Mouse (Mus musculus) kidney, postnatal 10 days (tissue): ENCODE measurements around the gene Fam129b.
A peak's percentile ranks its signal among the peaks of the same experiment; 100 is the strongest.

ENCODE experiments used
- DNase-seq: peaks from one replicate; pipeline ENCODE4 v3.0.0; 2021; ENCODE audit warnings: mixed read lengths

Fam129b gene

DNA sequence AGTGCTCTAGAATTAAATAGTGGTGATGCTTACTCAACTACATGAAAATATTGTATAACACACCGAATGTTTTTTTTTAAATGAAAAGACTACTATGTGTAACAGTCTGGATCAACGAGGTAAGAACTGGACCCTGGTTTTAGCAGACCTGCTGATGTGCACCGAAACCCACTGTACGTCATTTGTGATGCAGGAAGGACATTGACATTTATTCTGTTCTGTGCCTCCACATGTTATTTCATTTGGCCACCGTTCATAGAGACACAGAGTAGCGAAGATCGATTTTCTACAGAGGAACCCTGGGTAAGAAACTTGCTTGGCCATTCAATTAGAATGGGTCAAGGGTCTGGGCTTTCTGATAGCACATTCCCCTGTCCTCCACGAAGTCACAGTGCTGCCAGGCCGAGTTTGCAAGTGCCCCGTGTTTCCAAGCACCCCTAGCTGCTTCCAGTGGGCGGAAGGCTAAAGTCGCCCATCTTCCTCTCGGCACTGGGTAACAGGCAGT, 90.3 kb downstream of the Fam129b start:
- no peak for DNase-seq

DNA sequence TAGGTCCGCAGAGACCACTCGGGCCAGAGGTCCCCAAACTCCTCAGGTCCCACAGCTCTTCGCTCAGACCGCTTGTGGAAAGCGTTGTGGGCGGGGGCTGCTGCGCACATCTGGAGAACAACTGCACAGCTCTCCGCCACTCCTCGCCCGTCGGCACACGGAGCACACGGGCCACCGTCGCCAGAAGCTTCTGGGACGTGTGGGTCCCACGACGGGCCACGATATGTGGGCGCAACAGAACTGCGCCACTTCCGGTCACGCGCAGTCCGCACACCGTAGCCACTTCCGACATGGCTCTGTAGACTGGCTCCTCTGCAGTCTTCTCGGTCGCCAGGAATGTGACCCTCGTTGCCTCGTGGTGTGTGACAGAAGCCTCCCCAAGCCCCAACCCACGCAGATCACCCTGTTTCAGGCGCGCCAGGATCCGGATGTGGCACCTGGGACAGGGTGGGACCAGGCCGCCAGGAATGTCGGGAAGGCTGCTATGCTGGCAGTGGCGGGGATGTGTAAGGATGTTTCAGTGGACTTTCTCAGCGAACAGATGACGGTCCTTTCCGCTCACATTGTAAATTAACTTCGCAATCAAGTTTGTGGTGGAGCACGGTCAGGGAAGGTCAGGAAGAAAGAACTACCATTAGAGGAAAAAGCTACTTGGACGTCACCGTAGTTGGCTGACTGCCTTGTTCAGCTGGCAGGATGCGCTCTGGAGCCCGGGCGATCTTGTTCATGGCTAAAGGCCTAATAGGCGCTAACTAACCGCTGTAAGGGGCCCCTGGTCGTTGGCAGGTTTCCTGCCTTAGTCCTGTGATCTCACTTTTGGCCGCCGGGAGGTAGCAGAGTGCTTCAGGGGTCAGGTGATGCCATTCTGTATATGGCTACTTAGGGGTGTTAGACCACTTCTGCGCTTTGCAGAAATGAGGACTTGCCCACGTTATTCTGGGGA, 91.0 kb downstream of the Fam129b start:
- peak; percentile 92 for DNase-seq

DNA sequence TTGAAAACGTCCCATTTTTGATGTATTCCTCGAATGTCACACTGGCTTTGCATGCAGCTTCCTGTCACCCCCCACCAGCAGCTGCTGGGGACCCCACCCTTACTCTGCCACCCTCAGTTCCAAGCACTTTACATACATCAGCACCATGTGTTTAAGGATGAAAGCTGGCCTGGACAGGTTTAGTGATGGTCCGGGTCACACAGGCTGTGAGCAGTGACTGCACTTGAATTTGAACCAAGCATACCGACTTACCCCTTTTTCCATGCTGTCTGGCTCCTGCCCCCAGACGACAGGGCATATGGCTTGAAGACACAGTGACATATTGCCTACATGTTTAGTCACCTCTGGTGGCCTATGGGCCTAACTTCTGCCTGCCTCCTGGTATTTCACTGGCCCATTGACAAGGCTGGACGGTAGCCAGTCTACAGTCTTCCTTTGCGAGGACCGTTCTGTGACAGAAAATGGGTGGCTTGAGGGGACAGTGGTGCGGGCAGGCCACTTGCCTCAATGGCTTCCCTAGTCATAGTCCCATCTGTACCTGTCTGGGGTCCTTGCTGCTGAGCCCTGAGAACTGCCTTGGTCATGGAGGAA, 92.2 kb downstream of the Fam129b start:
- no peak for DNase-seq

GRCm38 (mm10) chr2:32969326-32969725, 93.4 kb downstream of the Fam129b start:
- no peak for DNase-seq

- DNase-seq, result no peak
Measured at GRCm38 (mm10) chr2:32971235-32971634, 95.3 kb downstream of the Fam129b start.

DNA sequence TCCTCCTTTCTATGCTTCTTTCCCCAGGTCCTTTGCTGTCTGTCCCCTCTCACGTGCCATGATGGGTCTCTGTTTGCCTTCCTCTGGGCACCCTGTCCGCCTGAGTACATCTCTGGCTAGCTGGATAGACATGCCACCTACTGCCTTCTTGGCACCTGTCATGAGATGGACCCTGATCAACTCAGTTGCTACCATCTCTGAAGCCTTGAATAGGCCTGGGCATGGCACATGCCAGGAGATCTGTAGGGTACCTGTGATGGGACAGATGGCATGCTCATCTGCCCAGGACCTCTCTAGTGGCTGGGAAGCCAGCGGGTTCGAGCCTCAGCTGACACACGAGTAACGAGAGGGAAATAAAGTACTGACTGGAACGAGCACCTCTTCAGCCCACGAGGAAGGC, 98.3 kb downstream of the Fam129b start:
- DNase-seq, result no peak
